Mouse (Mus musculus) MEL (cell line): ENCODE results near the gene Negr1.

Experiments used
- CTCF ChIP-seq, 3 experiments: IDR thresholded peaks in 2 of 3; conservative IDR thresholded peaks in 1 of 3; 2 replicates each; pipeline ENCODE4 v1.5.1; 2011 to 2012; ENCODE audit warnings: low read length in 3 of 3, low read depth in 2 of 3, mild to moderate bottlenecking in 2 of 3, improper control_type of control experiment in 1 of 3, inconsistent platforms in 1 of 3, mixed read lengths in 1 of 3, moderate library complexity in 1 of 3; ENCODE audit not compliant: control insufficient read depth in 1 of 3, insufficient read depth in 1 of 3, poor library complexity in 1 of 3, severe bottlenecking in 1 of 3
- GATA1 ChIP-seq: IDR thresholded peaks from 2 replicates; pipeline ENCODE4 v1.6.1; 2011; ENCODE audit warnings: low read depth, low read length, improper control_type of control experiment
- JUND ChIP-seq: IDR thresholded peaks from 2 replicates; pipeline ENCODE4 v1.6.1; 2011; ENCODE audit warnings: low read depth, mild to moderate bottlenecking, improper control_type of control experiment, low read length
- KAT2A ChIP-seq: conservative IDR thresholded peaks from 2 replicates; pipeline ENCODE4 v1.6.1; 2012; ENCODE audit warnings: low read depth, low read length, improper control_type of control experiment, inconsistent platforms
- MXI1 ChIP-seq: IDR thresholded peaks from 2 replicates; pipeline ENCODE4 v1.6.1; 2011; ENCODE audit warnings: mild to moderate bottlenecking, low read depth, low read length, improper control_type of control experiment
- NELFE ChIP-seq: IDR thresholded peaks from 2 replicates; pipeline ENCODE4 v1.6.1; 2011; ENCODE audit warnings: low read depth, low read length, improper control_type of control experiment
- POLR2A ChIP-seq, 2 experiments: IDR thresholded peaks; 2 replicates each; pipeline ENCODE4 v1.6.1; 2011 to 2012; ENCODE audit warnings: low read length in 2 of 2, mild to moderate bottlenecking in 2 of 2, control low read depth in 1 of 2, improper control_type of control experiment in 1 of 2, low read depth in 1 of 2, moderate library complexity in 1 of 2; ENCODE audit not compliant: control insufficient read depth in 1 of 2, insufficient read depth in 1 of 2, poor library complexity in 1 of 2
- RAD21 ChIP-seq: IDR thresholded peaks from 2 replicates; pipeline ENCODE4 v1.6.1; 2011; ENCODE audit warnings: mild to moderate bottlenecking, low read depth, low read length, improper control_type of control experiment
- TAL1 ChIP-seq: IDR thresholded peaks from 2 replicates; pipeline ENCODE4 v1.6.1; 2012; ENCODE audit warnings: mild to moderate bottlenecking, inconsistent platforms, low read length, moderate library complexity, mixed read lengths
- ZNF384 ChIP-seq: IDR thresholded peaks from 2 replicates; pipeline ENCODE4 v1.6.1; 2012; ENCODE audit warnings: low read depth, mild to moderate bottlenecking, inconsistent platforms, low read length, improper control_type of control experiment

DNA sequence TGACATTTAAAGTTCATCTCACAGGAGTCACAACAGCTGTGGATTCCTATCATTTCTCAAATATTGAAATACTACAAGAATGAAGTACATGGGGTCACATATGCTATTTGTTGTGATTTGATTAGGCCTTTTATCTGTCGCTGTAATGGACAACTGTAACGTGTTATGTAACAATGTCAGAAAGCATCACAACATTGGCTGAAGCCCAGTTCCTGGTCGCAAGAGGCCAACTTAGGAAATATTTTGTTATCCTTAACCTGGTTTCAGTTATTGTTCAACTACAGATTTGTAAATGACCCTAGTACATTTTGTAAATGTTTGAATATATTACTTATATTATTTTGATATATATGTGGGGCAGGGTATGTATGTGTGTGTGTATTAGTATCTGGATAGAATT, 351.2 kb downstream of the Negr1 start:
- TF ChIP-seq RAD21 (no peak), GATA1 (no peak), NELFE (no peak), MXI1 (no peak), POLR2A (IDR thresholded peaks at IDR 0.05; ENCODE audit: control insufficient read depth in 1 of 2, insufficient read depth in 1 of 2, low read depth in 1 of 2, low read length in 2 of 2, poor library complexity in 1 of 2) (no peak), CTCF (IDR thresholded peaks at IDR 0.05 in 2 of 3, conservative IDR thresholded peaks at IDR 0.05 in 1 of 3; ENCODE audit: control insufficient read depth in 1 of 3, insufficient read depth in 1 of 3, low read depth in 2 of 3, low read length in 3 of 3, poor library complexity in 1 of 3, severe bottlenecking in 1 of 3) (no peak), ZNF384 (no peak), JUND (no peak), KAT2A (no peak), TAL1 (no peak)
